Mouse (Mus musculus) stomach, postnatal 0 days (tissue): ENCODE results near the gene Erf. TPM values are rescaled to one million over a fixed set of nuclear protein-coding genes. Genes with fewer than 3 reads are reported as not detected.

ENCODE experiments used
- ATAC-seq: fragments of 200-750 bp; cut with Nextera tagmentation; 2 replicates; pipeline ENCODE4 v1.8.0; 2017; ENCODE audit not compliant: low FRiP score, low TSS enrichment
- DNase-seq: peaks from one replicate; pipeline ENCODE4 v3.0.0-alpha.2; 2016; ENCODE audit warnings: low spot score
- H3K27ac ChIP-seq: fragments of 300-500 bp; sonication (generic); replicated peaks from 2 replicates; pipeline ENCODE4 v1.5.1; 2014; ENCODE audit warnings: mild to moderate bottlenecking, control low read depth
- H3K27me3 ChIP-seq: fragments of 300-500 bp; sonication (generic); 2 replicates; pipeline ENCODE4 v1.6.1; 2014; ENCODE audit warnings: low read length; ENCODE audit not compliant: control insufficient read depth, insufficient read depth
- H3K36me3 ChIP-seq: fragments of 300-500 bp; sonication (generic); 2 replicates; pipeline ENCODE4 v1.6.1; 2014; ENCODE audit warnings: low read length, mixed read lengths; ENCODE audit not compliant: control insufficient read depth, insufficient read depth
- H3K4me1 ChIP-seq: fragments of 300-500 bp; sonication (generic); replicated peaks from 2 replicates; pipeline ENCODE4 v1.6.1; 2014; ENCODE audit warnings: antibody characterized with exemption; ENCODE audit not compliant: control insufficient read depth, insufficient read depth
- H3K4me2 ChIP-seq: fragments of 300-500 bp; sonication (generic); replicated peaks from 2 replicates; pipeline ENCODE4 v1.6.1; 2014; ENCODE audit warnings: low read depth, mild to moderate bottlenecking, control low read depth, moderate library complexity
- H3K4me3 ChIP-seq: fragments of 300-500 bp; sonication (generic); 2 replicates; pipeline ENCODE4 v1.5.1; 2014; ENCODE audit warnings: low read depth, low read length, control low read depth
- H3K9ac ChIP-seq: fragments of 300-500 bp; sonication (generic); 2 replicates; pipeline ENCODE4 v1.6.1; 2014; ENCODE audit warnings: mild to moderate bottlenecking, low read length, control low read depth, mixed read lengths
- H3K9me3 ChIP-seq: fragments of 300-500 bp; sonication (generic); 2 replicates; pipeline ENCODE4 v1.6.1; 2016; ENCODE audit warnings: low read length; ENCODE audit not compliant: control insufficient read depth
- CTCF ChIP-seq: IDR thresholded peaks from 2 replicates; pipeline ENCODE4 v1.5.1; 2016; ENCODE audit warnings: antibody characterized with exemption, low read depth, mild to moderate bottlenecking, moderate library complexity
- EP300 ChIP-seq: optimal IDR thresholded peaks from 2 replicates; pipeline ENCODE3; 2016; ENCODE audit warnings: antibody characterized with exemption
- WGBS: fragments of 180-500 bp; shearing (Covaris S2); extraction: QIAGEN DNeasy Blood & Tissue Kit; methylation state at CpG from one replicate; pipeline ENCODE4 v1.1.7; 2014; 5-methylcytosine and 5-hydroxymethylcytosine counted together
- polyA plus RNA-seq: library from polyadenylated mRNA; unstranded; fragments of >200 nt; fragmentation: Nextera tagmentation; extraction: Ambion mirVana; gene quantifications from 2 replicates; pipeline ENCODE4 v1.2.1, GENCODE M21; 2015

Gene Erf
- polyA plus RNA-seq, 1 experiment from 2014 or later: 8.1 TPM

GRCm38 (mm10) chr7:25246759-25247137 lies 3.8 kb downstream of the Erf start:
- peak overlapping the region; percentile 82 for H3K4me2 ChIP-seq
- H3K4me1 ChIP-seq: peaks cover 2% of the 10 kb centered on the region; the same call in 1 of the 2 replicates
- peak overlapping the region; percentile 98 for H3K27ac ChIP-seq
- DNase-seq: no peak
- WGBS: 27% methylated on average over 4 of the region's 4 CpGs
- peaks cover 12% of the 10 kb centered on the region for H3K36me3 ChIP-seq
- no peak for ATAC-seq
- no peaks in the 10 kb centered on the region for H3K9me3 ChIP-seq
- TF ChIP-seq EP300 (no peak), CTCF (no peak)
- H3K27me3 ChIP-seq: no peaks in the 10 kb centered on the region
- peak overlapping the region; percentile 92 for H3K4me3 ChIP-seq
- H3K9ac ChIP-seq: peak overlapping the region; percentile 90

- no peak for ATAC-seq
- TF ChIP-seq EP300 (no peak), CTCF (no peak)
- Histone ChIP-seq H3K27ac (peak overlapping the region; percentile 30; the same call in 1 of the 2 replicates), H3K9me3 (no peaks in the 10 kb centered on the region), H3K9ac (peak overlapping the region; percentile 90), H3K4me3 (no peak overlapping the region), H3K4me1 (peaks cover 2% of the 10 kb centered on the region; the same call in 1 of the 2 replicates), H3K27me3 (no peaks in the 10 kb centered on the region), H3K4me2 (peak overlapping the region; percentile 82), H3K36me3 (peaks cover 12% of the 10 kb centered on the region)
- DNase-seq: peak; percentile 38
- WGBS: 38% methylated on average over 20 of the region's 20 CpGs
Measured at GRCm38 (mm10) chr7:25246079-25246758, 4.3 kb downstream of the Erf start.

- no peaks in the 10 kb centered on the region for H3K9me3 ChIP-seq
- H3K9ac ChIP-seq: peak overlapping the region; percentile 27; the same call in 1 of the 2 replicates
- ATAC-seq (no peak), DNase-seq (no peak)
- TF ChIP-seq CTCF (no peak), EP300 (no peak)
- H3K36me3 ChIP-seq: peaks cover 12% of the 10 kb centered on the region
- 83% methylated on average over 30 of the region's 30 CpGs for WGBS
- no peaks in the 10 kb centered on the region for H3K27me3 ChIP-seq
- no peak overlapping the region for H3K4me2 ChIP-seq
- H3K27ac ChIP-seq: no peak overlapping the region
- peaks cover 2% of the 10 kb centered on the region; the same call in 1 of the 2 replicates for H3K4me1 ChIP-seq
- no peak overlapping the region for H3K4me3 ChIP-seq
Measured at GRCm38 (mm10) chr7:25244562-25245369, 5.8 kb downstream of the Erf start.

- DNase-seq (no peak), ATAC-seq (no peak)
- Histone ChIP-seq H3K9me3 (no peaks in the 10 kb centered on the region), H3K36me3 (peaks cover 12% of the 10 kb centered on the region), H3K9ac (no peak overlapping the region), H3K27me3 (no peaks in the 10 kb centered on the region), H3K27ac (no peak overlapping the region), H3K4me3 (no peak overlapping the region), H3K4me1 (peaks cover 2% of the 10 kb centered on the region; the same call in 1 of the 2 replicates), H3K4me2 (no peak overlapping the region)
- WGBS: 94% methylated on average over 4 of the region's 4 CpGs
- TF ChIP-seq EP300 (no peak), CTCF (no peak)
Measured at GRCm38 (mm10) chr7:25243361-25243760, 7.2 kb downstream of the Erf start.

GRCm38 (mm10) chr7:25241062-25241461 lies 9.5 kb downstream of the Erf start:
- Histone ChIP-seq H3K27me3 (no peaks in the 10 kb centered on the region), H3K4me1 (no peaks in the 10 kb centered on the region; the same call in 1 of the 2 replicates), H3K9me3 (no peaks in the 10 kb centered on the region), H3K4me3 (no peak overlapping the region), H3K4me2 (no peak overlapping the region), H3K36me3 (peaks cover 12% of the 10 kb centered on the region), H3K9ac (no peak overlapping the region), H3K27ac (no peak overlapping the region; the same call in 1 of the 2 replicates)
- TF ChIP-seq CTCF (peak; percentile 87), EP300 (no peak)
- ATAC-seq: no peak
- WGBS: 29% methylated on average over 2 of the region's 2 CpGs
- DNase-seq: peak; percentile 67
